Mouse (Mus musculus): ENCODE data around the gene Aurkc. TPM values are rescaled to one million over a fixed set of nuclear protein-coding genes. Genes with fewer than 3 reads are reported as not detected.

Gene Aurkc
- polyA plus RNA-seq, 1 experiment from 2014 or later, result not detected

Other genes starting within 250 kb of the Aurkc start
- gene Zfp954, start 126.2 kb downstream of the Aurkc start, polyA plus RNA-seq (2015; fragmentation: Nextera tagmentation; extraction: Ambion mirVana), result 6.6 and 7.4 TPM in 2 replicates
- gene Zfp773, start 141.5 kb downstream of the Aurkc start, polyA plus RNA-seq (2015; fragmentation: Nextera tagmentation; extraction: Ambion mirVana), result 0.68 and 0.83 TPM in 2 replicates
- 1.0 and 1.3 TPM in 2 replicates for gene Zfp418, start 176.0 kb downstream of the Aurkc start, polyA plus RNA-seq (2015; fragmentation: Nextera tagmentation; extraction: Ambion mirVana)
- 3.7 and 3.9 TPM in 2 replicates for gene Zfp772, start 214.7 kb downstream of the Aurkc start, polyA plus RNA-seq (2015; fragmentation: Nextera tagmentation; extraction: Ambion mirVana)

All from heart, embryonic 13.5 days (tissue).